Mouse (Mus musculus): ENCODE results near the gene Gm21969. TPM values are rescaled to one million over a fixed set of nuclear protein-coding genes. Genes with fewer than 3 reads are reported as not detected.

Gm21969 gene
- polyA plus RNA-seq, 1 experiment from 2014 or later, result not detected

- H3K27me3 ChIP-seq (ENCODE audit: control insufficient read depth, insufficient read depth, low read depth, low read length), result no peaks in the 10 kb centered on the region
- peak within 1 kb of the TSS; percentile 83 for H3K9ac ChIP-seq (ENCODE audit: low read depth, low read length)
- H3K27ac ChIP-seq (ENCODE audit: low read length), result peak within 1 kb of the TSS; percentile 96
- H3K4me2 ChIP-seq (ENCODE audit: low read length), result peak within 1 kb of the TSS; percentile 71
- H3K36me3 ChIP-seq (ENCODE audit: control insufficient read depth, insufficient read depth, low read length), result no peaks in the 10 kb centered on the region
- H3K9me3 ChIP-seq (replicated peaks; ENCODE audit: control insufficient read depth, low read length, poor library complexity, severe bottlenecking), result no peaks in the 10 kb centered on the region
- peaks cover 21% of the 10 kb centered on the region for H3K4me1 ChIP-seq (ENCODE audit: control insufficient read depth, insufficient read depth, low read length)
- peak; percentile 99 for ATAC-seq
- under 1% methylated on average over 34 of the region's 38 CpGs for WGBS
- peak within 1 kb of the TSS; percentile 68 for H3K4me3 ChIP-seq (ENCODE audit: low read depth, low read length)
Measured at GRCm38 (mm10) chr4:139622373-139623282, 19.6 kb downstream of the Gm21969 start, which contains the start of gene Aldh4a1. Aldh4a1 (plus strand) TSS chr4:139622866.

GRCm38 (mm10) chr4:139623434-139624115 lies 20.6 kb downstream of the Gm21969 start:
- no peak for ATAC-seq
- 25% methylated on average over 21 of the region's 21 CpGs for WGBS

DNA sequence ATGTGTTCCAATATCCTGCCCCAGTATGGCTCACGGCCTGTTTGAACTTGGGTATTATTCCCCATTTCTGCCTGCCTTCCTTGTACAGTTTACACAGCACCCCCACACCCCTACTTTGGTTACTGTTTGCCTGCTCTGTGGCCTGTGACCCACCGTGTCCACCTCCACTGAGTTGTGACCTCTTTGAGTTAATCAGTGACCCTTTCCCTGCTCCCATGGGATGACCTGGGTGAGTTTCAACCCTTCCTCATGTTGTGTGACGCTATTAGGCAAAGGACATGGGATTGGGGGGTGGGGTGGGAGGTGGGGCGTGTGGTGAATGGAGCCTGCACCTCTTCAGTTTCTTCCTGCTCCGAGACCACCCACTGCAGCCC lies 21.1 kb downstream of the Gm21969 start:
- 59% methylated on average over 5 of the region's 5 CpGs for WGBS
- Histone ChIP-seq H3K9me3 (replicated peaks; ENCODE audit: control insufficient read depth, low read length, poor library complexity, severe bottlenecking) (no peaks in the 10 kb centered on the region), H3K4me3 (ENCODE audit: low read depth, low read length) (peak overlapping the region; percentile 68), H3K36me3 (ENCODE audit: control insufficient read depth, insufficient read depth, low read length) (no peaks in the 10 kb centered on the region), H3K9ac (ENCODE audit: low read depth, low read length) (peak overlapping the region; percentile 83), H3K27ac (ENCODE audit: low read length) (no peak overlapping the region), H3K4me1 (ENCODE audit: control insufficient read depth, insufficient read depth, low read length) (peaks cover 21% of the 10 kb centered on the region), H3K4me2 (ENCODE audit: low read length) (peak overlapping the region; percentile 71), H3K27me3 (ENCODE audit: control insufficient read depth, insufficient read depth, low read depth, low read length) (no peaks in the 10 kb centered on the region)
- ATAC-seq, result no peak

More at GRCm38 (mm10) chr4:139623434-139624115, 20.6 kb downstream of the Gm21969 start:
- Histone ChIP-seq H3K4me2 (ENCODE audit: low read length) (peak overlapping the region; percentile 71), H3K9me3 (replicated peaks; ENCODE audit: control insufficient read depth, low read length, poor library complexity, severe bottlenecking) (no peaks in the 10 kb centered on the region), H3K9ac (ENCODE audit: low read depth, low read length) (peak overlapping the region; percentile 83), H3K4me3 (ENCODE audit: low read depth, low read length) (peak overlapping the region; percentile 68), H3K27ac (ENCODE audit: low read length) (no peak overlapping the region; the same call in 1 of the 2 replicates), H3K27me3 (ENCODE audit: control insufficient read depth, insufficient read depth, low read depth, low read length) (no peaks in the 10 kb centered on the region), H3K4me1 (ENCODE audit: control insufficient read depth, insufficient read depth, low read length) (peaks cover 21% of the 10 kb centered on the region), H3K36me3 (ENCODE audit: control insufficient read depth, insufficient read depth, low read length) (no peaks in the 10 kb centered on the region)

DNA sequence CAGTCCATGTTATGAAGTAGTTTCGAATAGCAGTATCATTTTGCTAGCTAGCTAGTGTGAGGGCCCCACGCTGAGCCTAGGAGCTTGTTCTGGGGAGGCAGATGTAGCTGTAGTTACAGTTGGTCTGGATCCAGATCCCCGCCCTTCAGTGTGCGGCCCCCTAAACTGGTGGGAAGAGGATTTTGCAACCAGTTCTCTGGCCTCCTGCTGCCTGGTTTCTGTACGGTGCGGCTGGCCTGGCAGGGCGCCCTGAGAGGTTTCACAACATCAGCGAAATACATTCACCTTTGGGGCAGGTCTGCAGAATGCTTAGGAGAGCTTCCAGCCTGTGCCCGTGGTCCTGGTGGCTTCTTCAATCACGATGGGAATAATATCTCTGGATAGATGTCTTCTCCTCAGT lies 21.7 kb downstream of the Gm21969 start:
- Histone ChIP-seq H3K9me3 (replicated peaks; ENCODE audit: control insufficient read depth, low read length, poor library complexity, severe bottlenecking) (no peaks in the 10 kb centered on the region), H3K4me2 (ENCODE audit: low read length) (peak overlapping the region; percentile 71; the same call in 1 of the 2 replicates), H3K27ac (ENCODE audit: low read length) (no peak overlapping the region), H3K36me3 (ENCODE audit: control insufficient read depth, insufficient read depth, low read length) (no peaks in the 10 kb centered on the region), H3K9ac (ENCODE audit: low read depth, low read length) (peak overlapping the region; percentile 83), H3K4me1 (ENCODE audit: control insufficient read depth, insufficient read depth, low read length) (peaks cover 21% of the 10 kb centered on the region), H3K27me3 (ENCODE audit: control insufficient read depth, insufficient read depth, low read depth, low read length) (no peaks in the 10 kb centered on the region), H3K4me3 (ENCODE audit: low read depth, low read length) (no peak overlapping the region)
- 80% methylated on average over 10 of the region's 10 CpGs for WGBS
- ATAC-seq, result no peak

GRCm38 (mm10) chr4:139627361-139627760 lies 24.4 kb downstream of the Gm21969 start:
- WGBS, result 92% methylated on average over 11 of the region's 11 CpGs
- Histone ChIP-seq H3K4me3 (ENCODE audit: low read depth, low read length) (no peak overlapping the region), H3K27me3 (ENCODE audit: control insufficient read depth, insufficient read depth, low read depth, low read length) (no peaks in the 10 kb centered on the region), H3K9me3 (replicated peaks; ENCODE audit: control insufficient read depth, low read length, poor library complexity, severe bottlenecking) (no peaks in the 10 kb centered on the region), H3K9ac (ENCODE audit: low read depth, low read length) (no peak overlapping the region), H3K36me3 (ENCODE audit: control insufficient read depth, insufficient read depth, low read length) (no peaks in the 10 kb centered on the region), H3K4me2 (ENCODE audit: low read length) (no peak overlapping the region), H3K4me1 (ENCODE audit: control insufficient read depth, insufficient read depth, low read length) (peaks cover 18% of the 10 kb centered on the region), H3K27ac (ENCODE audit: low read length) (no peak overlapping the region)
- ATAC-seq, result no peak

DNA sequence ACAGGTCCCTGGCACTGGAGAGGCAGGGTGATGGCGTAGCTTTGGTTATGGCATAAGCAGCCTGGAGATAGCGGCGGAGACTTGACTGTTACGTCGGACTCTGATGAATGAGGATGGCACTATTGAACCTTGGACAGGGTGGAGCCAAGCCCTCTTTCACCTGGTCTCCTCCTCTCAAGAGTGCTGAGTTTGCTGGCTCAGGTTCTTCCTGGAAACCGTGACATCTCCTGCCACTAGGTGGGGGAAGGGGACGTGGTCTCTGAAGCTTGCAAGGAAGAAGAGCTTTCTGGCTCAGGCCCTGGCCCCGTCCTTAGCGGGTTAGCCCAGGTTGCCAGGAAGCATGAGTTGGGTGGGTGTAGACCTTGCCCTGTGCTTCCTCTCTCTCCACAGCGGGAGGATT lies 27.2 kb downstream of the Gm21969 start:
- 78% methylated on average over 10 of the region's 10 CpGs for WGBS
- peaks cover 3% of the 10 kb centered on the region; the same call in 1 of the 2 replicates for H3K4me1 ChIP-seq (ENCODE audit: control insufficient read depth, insufficient read depth, low read length)
- H3K9me3 ChIP-seq (replicated peaks; ENCODE audit: control insufficient read depth, low read length, poor library complexity, severe bottlenecking), result no peaks in the 10 kb centered on the region
- H3K4me3 ChIP-seq (ENCODE audit: low read depth, low read length), result no peak overlapping the region
- ATAC-seq, result no peak
- no peaks in the 10 kb centered on the region for H3K27me3 ChIP-seq (ENCODE audit: control insufficient read depth, insufficient read depth, low read depth, low read length)
- H3K9ac ChIP-seq (ENCODE audit: low read depth, low read length), result no peak overlapping the region
- H3K4me2 ChIP-seq (ENCODE audit: low read length), result no peak overlapping the region
- H3K36me3 ChIP-seq (ENCODE audit: control insufficient read depth, insufficient read depth, low read length), result no peaks in the 10 kb centered on the region
- no peak overlapping the region for H3K27ac ChIP-seq (ENCODE audit: low read length)

- Histone ChIP-seq H3K27me3 (ENCODE audit: control insufficient read depth, insufficient read depth, low read depth, low read length) (no peaks in the 10 kb centered on the region), H3K4me3 (ENCODE audit: low read depth, low read length) (no peak overlapping the region), H3K9me3 (replicated peaks; ENCODE audit: control insufficient read depth, low read length, poor library complexity, severe bottlenecking) (no peaks in the 10 kb centered on the region), H3K9ac (ENCODE audit: low read depth, low read length) (no peak overlapping the region), H3K27ac (ENCODE audit: low read length) (no peak overlapping the region), H3K4me1 (ENCODE audit: control insufficient read depth, insufficient read depth, low read length) (peaks cover 3% of the 10 kb centered on the region; the same call in 1 of the 2 replicates), H3K36me3 (ENCODE audit: control insufficient read depth, insufficient read depth, low read length) (no peaks in the 10 kb centered on the region), H3K4me2 (ENCODE audit: low read length) (no peak overlapping the region)
- ATAC-seq, result no peak
- 73% methylated on average over 5 of the region's 5 CpGs for WGBS
Measured at GRCm38 (mm10) chr4:139631141-139631540, 28.2 kb downstream of the Gm21969 start.

DNA sequence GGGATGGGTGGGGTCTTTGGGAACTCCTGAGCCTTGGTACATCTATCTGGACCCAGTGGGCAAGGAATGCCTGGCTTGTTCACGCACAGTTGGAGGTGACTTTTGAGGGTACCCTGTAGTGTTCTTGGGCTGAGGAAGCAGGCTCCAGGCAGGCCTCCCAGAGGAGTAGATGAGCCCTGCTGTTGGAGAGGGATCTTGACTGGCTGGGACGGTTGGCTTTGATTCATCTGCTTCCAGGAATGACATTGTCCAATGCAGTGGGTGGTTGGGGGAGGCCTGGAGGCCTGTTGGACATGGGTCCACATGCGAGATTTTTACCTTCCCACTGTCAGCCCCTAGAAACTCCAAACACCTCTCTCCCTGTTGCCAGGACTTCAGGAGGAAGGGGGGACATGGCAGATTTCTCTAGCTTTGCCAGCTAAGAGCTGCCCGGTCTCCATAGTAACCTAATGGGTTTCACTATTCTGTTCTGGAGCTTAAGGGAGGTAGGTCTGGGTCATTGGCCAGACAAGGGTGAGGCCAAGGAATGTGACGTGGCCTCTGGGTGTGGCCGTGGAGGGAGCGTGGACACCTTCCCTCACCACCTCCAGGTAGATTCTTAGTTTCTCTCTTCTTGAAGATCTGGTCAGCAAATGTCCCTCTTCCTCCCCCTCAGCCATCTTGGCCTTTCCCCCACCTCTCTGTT lies 28.7 kb downstream of the Gm21969 start:
- no peak for ATAC-seq
- H3K4me2 ChIP-seq (ENCODE audit: low read length), result no peak overlapping the region
- no peak overlapping the region for H3K9ac ChIP-seq (ENCODE audit: low read depth, low read length)
- H3K4me1 ChIP-seq (ENCODE audit: control insufficient read depth, insufficient read depth, low read length), result peaks cover 3% of the 10 kb centered on the region; the same call in 1 of the 2 replicates
- no peaks in the 10 kb centered on the region for H3K36me3 ChIP-seq (ENCODE audit: control insufficient read depth, insufficient read depth, low read length)
- no peak overlapping the region for H3K4me3 ChIP-seq (ENCODE audit: low read depth, low read length)
- 81% methylated on average over 7 of the region's 7 CpGs for WGBS
- no peak overlapping the region for H3K27ac ChIP-seq (ENCODE audit: low read length)
- H3K9me3 ChIP-seq (replicated peaks; ENCODE audit: control insufficient read depth, low read length, poor library complexity, severe bottlenecking), result no peaks in the 10 kb centered on the region
- no peaks in the 10 kb centered on the region for H3K27me3 ChIP-seq (ENCODE audit: control insufficient read depth, insufficient read depth, low read depth, low read length)

Data from midbrain, embryonic 16.5 days (tissue).